Mouse (Mus musculus) limb, embryonic 11.5 days (tissue): Measurements from ENCODE around the gene Mboat1. TPM values are rescaled to one million over a fixed set of nuclear protein-coding genes. Genes with fewer than 3 reads are reported as not detected.

Experiments used
- ATAC-seq: fragments of 200-750 bp; cut with Nextera tagmentation; 2 replicates; pipeline ENCODE4 v1.8.0; 2017; ENCODE audit warnings: low read depth; ENCODE audit not compliant: insufficient number of reproducible peaks, low FRiP score, low TSS enrichment
- DNase-seq: peaks from one replicate; pipeline ENCODE4 v3.0.0-alpha.2; 2015; ENCODE audit warnings: low spot score
- H3K27ac ChIP-seq: fragments of 300-500 bp; sonication (generic); replicated peaks from 2 replicates; pipeline ENCODE4 v1.5.1; 2014; ENCODE audit warnings: low read depth, mild to moderate bottlenecking, low read length
- H3K27me3 ChIP-seq: fragments of 300-500 bp; sonication (generic); 2 replicates; pipeline ENCODE4 v1.6.1; 2014; ENCODE audit warnings: mild to moderate bottlenecking, low read length, mixed read lengths; ENCODE audit not compliant: control insufficient read depth, insufficient read depth
- H3K36me3 ChIP-seq: fragments of 300-500 bp; sonication (generic); 2 replicates; pipeline ENCODE4 v1.6.1; 2014; ENCODE audit warnings: mild to moderate bottlenecking, low read length, moderate library complexity, mixed read lengths; ENCODE audit not compliant: control insufficient read depth, insufficient read depth
- H3K4me1 ChIP-seq: fragments of 300-500 bp; sonication (generic); 2 replicates; pipeline ENCODE4 v1.6.1; 2014; ENCODE audit warnings: low read length, mixed read lengths; ENCODE audit not compliant: control insufficient read depth, insufficient read depth
- H3K4me2 ChIP-seq: fragments of 300-500 bp; sonication (generic); 2 replicates; pipeline ENCODE4 v1.6.1; 2014; ENCODE audit warnings: low read depth, mild to moderate bottlenecking, moderate library complexity; ENCODE audit not compliant: severe bottlenecking
- H3K4me3 ChIP-seq: fragments of 300-500 bp; sonication (generic); 2 replicates; pipeline ENCODE4 v1.5.1; 2014; ENCODE audit warnings: low read depth, low read length
- H3K9ac ChIP-seq: fragments of 300-500 bp; sonication (generic); 2 replicates; pipeline ENCODE4 v1.6.1; 2014; ENCODE audit warnings: mild to moderate bottlenecking, low read length
- H3K9me3 ChIP-seq: fragments of 300-500 bp; sonication (generic); 2 replicates; pipeline ENCODE4 v1.6.1; 2016; ENCODE audit warnings: low read length; ENCODE audit not compliant: control insufficient read depth
- WGBS: fragments of 180-500 bp; shearing (Covaris S2); extraction: QIAGEN DNeasy Blood & Tissue Kit; methylation state at CpG from one replicate; pipeline ENCODE4 v1.1.7; 2014; 5-methylcytosine and 5-hydroxymethylcytosine counted together
- polyA plus RNA-seq: library from polyadenylated mRNA; unstranded; fragments of >200 nt; fragmentation: Nextera tagmentation; extraction: Ambion mirVana; gene quantifications from 2 replicates; pipeline ENCODE4 v1.2.1, GENCODE M21; 2014

Gene Mboat1
- polyA plus RNA-seq, 1 experiment from 2014 or later, result 4.4 TPM

DNA sequence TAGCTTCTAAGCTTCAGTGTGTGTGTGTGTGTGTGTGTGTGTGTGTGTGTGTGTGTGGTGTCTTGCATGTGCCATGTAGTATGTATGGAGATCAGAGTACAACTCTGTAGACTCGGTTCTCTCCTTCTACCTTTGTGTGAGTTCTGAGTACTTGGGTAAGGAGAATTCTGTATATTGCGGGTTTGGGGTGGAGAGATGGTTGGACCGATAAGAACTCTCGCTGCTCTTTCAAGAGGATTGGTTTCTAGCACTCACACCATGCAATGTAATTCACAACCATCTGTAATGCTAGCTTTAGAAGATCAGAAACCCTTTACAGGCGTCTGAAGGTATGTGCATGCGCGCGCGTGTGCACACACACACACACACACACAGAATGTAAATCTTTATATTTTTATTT lies 123.0 kb downstream of the Mboat1 start:
- no peaks in the 10 kb centered on the region for H3K36me3 ChIP-seq
- no peak overlapping the region for H3K4me3 ChIP-seq
- H3K9ac ChIP-seq, result no peak overlapping the region
- H3K9me3 ChIP-seq, result no peaks in the 10 kb centered on the region
- no peaks in the 10 kb centered on the region for H3K27me3 ChIP-seq
- H3K27ac ChIP-seq, result no peak overlapping the region
- H3K4me2 ChIP-seq, result no peak overlapping the region
- ATAC-seq (no peak), DNase-seq (no peak)
- WGBS, result 94% methylated on average over 9 of the region's 9 CpGs
- no peaks in the 10 kb centered on the region; the same call in 1 of the 2 replicates for H3K4me1 ChIP-seq

DNA sequence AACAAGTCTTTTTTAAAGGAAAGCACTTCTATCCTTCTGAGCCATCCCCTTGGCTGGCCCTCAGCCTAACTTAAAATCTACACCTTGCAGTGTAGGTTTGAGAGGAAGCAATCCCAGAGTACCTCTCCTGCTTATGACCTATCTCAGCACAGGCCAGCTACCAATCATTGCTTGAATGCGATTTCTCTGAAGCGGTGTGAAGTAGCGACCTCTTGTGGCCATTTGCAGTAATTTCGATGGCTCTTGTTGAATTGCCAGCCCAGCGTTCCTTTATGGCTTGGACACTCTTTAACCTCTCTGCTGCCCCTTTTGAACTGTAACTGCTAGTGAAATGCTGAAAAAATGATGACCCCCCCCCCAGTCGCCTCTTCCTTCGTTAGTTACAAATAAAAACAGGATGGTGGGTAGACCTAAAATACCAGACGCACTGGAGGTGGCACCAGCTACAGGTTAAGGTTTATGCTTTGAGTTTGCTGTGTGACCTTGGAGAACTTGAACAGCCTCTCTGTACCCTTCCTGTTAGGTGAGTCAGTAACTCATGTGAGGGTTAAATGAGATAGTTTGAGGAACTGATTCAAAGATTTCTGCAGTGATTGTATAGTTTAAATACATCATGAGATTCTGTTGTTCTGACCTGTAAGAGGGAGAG lies 123.7 kb downstream of the Mboat1 start:
- H3K36me3 ChIP-seq, result no peaks in the 10 kb centered on the region
- no peak for ATAC-seq
- H3K27me3 ChIP-seq, result no peaks in the 10 kb centered on the region
- WGBS, result 10% methylated on average over 8 of the region's 8 CpGs
- H3K27ac ChIP-seq, result no peak overlapping the region
- H3K4me1 ChIP-seq, result no peaks in the 10 kb centered on the region
- no peak overlapping the region for H3K4me2 ChIP-seq
- H3K9me3 ChIP-seq, result no peaks in the 10 kb centered on the region
- H3K9ac ChIP-seq, result no peak overlapping the region
- peak; percentile 86 for DNase-seq
- H3K4me3 ChIP-seq, result no peak overlapping the region

DNA sequence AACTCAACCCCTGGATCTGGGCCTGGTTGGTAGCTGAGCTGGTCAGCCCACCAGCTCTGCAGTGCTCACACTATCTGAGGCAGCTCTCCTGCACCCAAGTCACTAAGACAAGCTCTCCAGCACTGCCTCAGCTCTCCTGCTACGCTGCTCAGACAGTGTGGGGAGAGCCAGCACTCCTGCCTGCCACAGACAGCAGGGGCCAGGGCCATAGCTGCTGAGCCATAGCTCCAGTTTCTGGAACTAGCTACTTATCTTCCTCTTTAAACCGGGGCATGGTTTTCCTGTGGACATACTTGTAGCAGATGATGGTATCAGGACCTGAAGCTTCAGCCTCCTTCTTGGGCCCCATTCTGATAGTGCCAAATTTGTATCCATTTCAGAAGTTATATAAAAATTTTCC lies 127.4 kb downstream of the Mboat1 start:
- no peaks in the 10 kb centered on the region for H3K4me1 ChIP-seq
- no peak overlapping the region for H3K4me3 ChIP-seq
- no peaks in the 10 kb centered on the region for H3K36me3 ChIP-seq
- H3K27ac ChIP-seq, result no peak overlapping the region
- 88% methylated on average over 2 of the region's 2 CpGs for WGBS
- H3K27me3 ChIP-seq, result no peaks in the 10 kb centered on the region
- DNase-seq (no peak), ATAC-seq (no peak)
- H3K9me3 ChIP-seq, result no peaks in the 10 kb centered on the region
- no peak overlapping the region for H3K4me2 ChIP-seq
- H3K9ac ChIP-seq, result no peak overlapping the region

DNA sequence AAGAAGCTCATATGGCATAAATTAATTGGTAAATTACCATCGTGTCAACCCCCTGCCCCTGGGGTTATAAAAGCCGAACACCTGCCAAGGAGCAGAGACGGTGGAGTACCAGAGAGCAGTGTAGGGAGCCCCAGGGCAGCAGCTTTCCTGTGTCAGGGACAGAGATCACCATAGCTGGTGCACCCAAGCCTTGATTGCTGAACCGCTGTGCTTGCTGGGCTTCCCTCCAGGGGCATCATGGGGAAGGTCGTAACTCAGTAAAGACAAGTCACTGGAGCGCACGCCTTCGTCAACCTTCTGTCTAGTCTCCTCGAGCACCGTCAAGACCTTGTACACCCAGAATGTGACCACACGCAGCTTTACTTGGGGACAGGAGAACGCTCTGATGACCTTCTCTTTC lies 128.0 kb downstream of the Mboat1 start:
- Histone ChIP-seq H3K4me1 (no peaks in the 10 kb centered on the region), H3K27ac (no peak overlapping the region), H3K9ac (no peak overlapping the region), H3K4me3 (no peak overlapping the region), H3K9me3 (no peaks in the 10 kb centered on the region), H3K4me2 (no peak overlapping the region), H3K27me3 (no peaks in the 10 kb centered on the region), H3K36me3 (no peaks in the 10 kb centered on the region)
- DNase-seq, result no peak
- WGBS, result 71% methylated on average over 12 of the region's 12 CpGs
- no peak for ATAC-seq

DNA sequence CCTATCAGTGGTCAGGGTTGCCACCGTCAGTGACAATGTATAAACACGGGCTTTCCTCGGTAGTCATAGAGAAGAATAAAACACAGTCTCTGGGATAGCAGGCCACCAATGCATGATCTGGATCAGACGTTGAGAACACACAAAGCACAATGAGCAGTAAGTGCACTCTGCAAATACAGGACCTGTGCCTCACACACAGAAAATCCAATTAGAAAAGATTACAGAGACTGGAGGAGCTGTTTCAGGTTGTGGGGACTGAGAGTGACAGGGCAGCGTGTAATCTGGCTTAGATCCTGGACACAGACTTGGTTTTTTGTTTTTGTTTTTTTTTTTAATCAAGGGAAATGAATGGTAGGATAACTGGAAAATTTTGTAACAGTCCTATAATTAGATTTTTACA lies 128.5 kb downstream of the Mboat1 start:
- no peaks in the 10 kb centered on the region for H3K36me3 ChIP-seq
- DNase-seq (no peak), ATAC-seq (no peak)
- H3K4me3 ChIP-seq, result no peak overlapping the region
- 80% methylated on average over 5 of the region's 5 CpGs for WGBS
- H3K9ac ChIP-seq, result no peak overlapping the region
- H3K27me3 ChIP-seq, result no peaks in the 10 kb centered on the region
- no peak overlapping the region for H3K4me2 ChIP-seq
- no peaks in the 10 kb centered on the region for H3K4me1 ChIP-seq
- H3K27ac ChIP-seq, result no peak overlapping the region
- H3K9me3 ChIP-seq, result no peaks in the 10 kb centered on the region

DNA sequence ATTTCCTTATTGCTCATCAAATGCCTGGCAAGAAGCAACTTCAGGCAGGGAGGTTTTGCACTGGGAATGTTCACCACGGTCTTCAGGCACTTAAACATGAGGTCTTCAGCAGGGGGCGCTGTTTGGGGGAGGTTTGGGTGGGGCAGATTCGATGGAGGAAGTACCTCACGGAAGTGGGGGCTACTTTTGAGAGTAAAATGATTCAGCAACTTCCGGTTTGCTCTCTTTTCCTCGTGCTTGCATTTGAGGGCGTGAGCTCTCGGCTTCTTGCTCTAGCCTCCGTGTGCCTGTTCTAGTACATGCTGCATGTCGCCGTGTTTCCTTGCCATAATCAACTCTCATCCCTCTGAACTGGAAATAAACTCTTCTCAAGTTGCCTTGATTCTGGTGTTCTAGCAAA lies 129.7 kb downstream of the Mboat1 start:
- Histone ChIP-seq H3K4me1 (no peaks in the 10 kb centered on the region), H3K9me3 (no peaks in the 10 kb centered on the region), H3K4me3 (no peak overlapping the region), H3K27ac (no peak overlapping the region), H3K9ac (no peak overlapping the region), H3K27me3 (no peaks in the 10 kb centered on the region), H3K4me2 (no peak overlapping the region), H3K36me3 (no peaks in the 10 kb centered on the region)
- ATAC-seq (no peak), DNase-seq (no peak)
- WGBS, result 92% methylated on average over 11 of the region's 11 CpGs

DNA sequence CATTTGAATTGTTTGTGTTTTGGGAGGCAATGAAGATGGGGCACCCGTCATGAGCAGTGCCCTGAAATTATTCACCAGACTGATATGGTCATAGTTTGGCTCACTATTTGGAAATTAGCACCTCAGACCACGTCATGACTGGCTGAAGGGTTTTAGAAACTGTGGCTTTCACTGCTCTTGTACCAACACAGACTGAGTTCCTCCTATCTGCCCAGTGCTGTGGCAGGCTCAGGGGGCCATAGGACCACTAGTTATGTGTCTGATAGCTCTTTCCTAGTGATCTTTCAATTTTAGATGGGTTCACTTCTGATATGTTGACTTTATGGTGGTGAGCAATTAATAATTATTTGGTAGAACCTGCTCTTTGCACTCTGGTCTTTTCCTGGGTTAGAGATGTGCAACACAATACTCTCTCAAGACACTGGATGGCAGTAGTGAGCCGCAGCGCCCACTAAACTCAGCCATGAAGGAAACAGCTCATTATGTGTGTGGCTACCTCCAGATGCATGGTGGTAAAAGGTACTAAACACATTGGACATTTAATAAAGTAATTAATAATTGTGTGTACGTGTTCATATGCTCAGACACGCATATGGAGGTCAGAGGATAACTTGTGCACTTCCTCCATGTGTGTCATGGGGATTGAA lies 135.9 kb downstream of the Mboat1 start:
- Histone ChIP-seq H3K4me2 (no peak overlapping the region), H3K9me3 (no peaks in the 10 kb centered on the region), H3K27ac (no peak overlapping the region), H3K4me3 (no peak overlapping the region), H3K27me3 (no peaks in the 10 kb centered on the region), H3K4me1 (no peaks in the 10 kb centered on the region), H3K9ac (no peak overlapping the region), H3K36me3 (no peaks in the 10 kb centered on the region)
- ATAC-seq, result no peak
- 18% methylated on average over 6 of the region's 6 CpGs for WGBS
- peak; percentile 81 for DNase-seq
